Mouse (Mus musculus): ENCODE data around the gene Gm28035.

Gene Gm28035

DNA sequence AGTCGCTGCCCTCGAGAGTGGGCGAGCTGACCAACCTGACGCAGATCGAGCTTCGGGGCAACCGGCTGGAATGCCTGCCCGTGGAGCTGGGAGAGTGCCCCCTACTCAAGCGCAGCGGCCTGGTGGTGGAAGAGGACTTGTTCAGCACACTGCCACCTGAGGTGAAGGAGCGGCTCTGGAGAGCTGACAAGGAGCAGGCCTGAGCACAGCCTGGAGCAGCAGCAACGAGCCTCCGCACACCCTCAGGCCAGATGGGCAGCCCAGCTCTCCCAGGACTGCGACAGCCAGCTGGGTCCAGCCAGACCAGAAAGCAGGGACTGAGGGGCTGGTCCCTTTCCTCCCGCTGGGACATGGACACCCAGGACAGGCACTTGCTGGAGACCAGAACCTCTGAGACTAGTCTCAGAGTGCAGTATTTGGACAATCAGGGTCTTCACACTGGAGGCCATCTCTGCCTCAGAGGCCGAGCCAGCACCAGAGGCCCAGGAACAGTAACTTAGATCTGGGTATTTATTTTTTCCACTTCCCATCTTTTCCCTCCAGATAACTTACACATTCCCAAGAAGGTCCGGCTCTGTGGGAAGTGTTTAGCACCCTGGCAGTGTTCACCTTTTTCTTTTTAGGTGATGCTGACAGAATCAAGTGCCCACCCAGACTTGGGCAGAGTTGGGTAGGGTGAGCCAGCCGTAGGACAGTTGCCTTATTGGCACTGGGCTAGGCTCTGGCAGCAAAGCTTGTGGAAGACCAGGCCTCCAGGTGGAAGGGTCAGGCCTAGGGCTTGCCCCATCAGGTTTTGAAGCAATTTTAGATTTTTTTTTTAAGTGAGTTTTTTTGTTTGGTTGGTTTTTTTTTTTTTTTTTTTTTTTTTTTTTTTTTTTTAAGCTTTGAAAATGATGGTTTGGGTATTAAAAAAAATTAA lies 21.8 kb downstream of the Gm28035 start:
- DNase-seq (ENCODE audit: low spot score): no peak

DNA sequence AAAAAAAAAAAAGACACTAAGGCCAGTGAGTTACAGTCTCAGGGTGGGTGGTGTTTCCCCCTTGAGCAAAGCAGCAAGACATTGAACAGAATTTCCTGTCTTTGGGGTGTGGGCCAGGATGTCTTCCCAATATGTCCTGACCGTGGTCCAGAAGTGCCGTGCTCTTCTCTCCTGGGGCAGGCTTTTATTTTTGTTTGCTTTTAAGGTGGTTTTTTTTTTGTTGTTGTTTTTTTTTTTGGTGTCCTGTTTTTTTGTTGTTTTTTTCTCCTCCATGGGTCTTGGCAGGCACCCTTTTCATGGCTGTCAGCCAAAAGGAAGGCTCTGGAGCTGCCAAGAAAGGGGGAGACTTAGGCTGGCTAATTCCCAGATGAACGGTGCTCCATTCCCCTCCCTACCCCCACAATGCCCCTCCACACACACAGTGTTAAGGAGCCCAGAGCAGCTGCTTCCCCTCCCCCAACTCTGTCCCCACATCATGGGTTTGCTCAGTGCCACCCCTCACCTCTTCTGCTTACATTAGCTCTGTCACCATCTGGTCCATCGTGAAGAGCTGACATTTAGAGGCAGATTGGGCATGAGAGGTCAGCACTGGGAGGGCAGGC lies 22.6 kb downstream of the Gm28035 start:
- DNase-seq (ENCODE audit: low spot score): no peak

DNA sequence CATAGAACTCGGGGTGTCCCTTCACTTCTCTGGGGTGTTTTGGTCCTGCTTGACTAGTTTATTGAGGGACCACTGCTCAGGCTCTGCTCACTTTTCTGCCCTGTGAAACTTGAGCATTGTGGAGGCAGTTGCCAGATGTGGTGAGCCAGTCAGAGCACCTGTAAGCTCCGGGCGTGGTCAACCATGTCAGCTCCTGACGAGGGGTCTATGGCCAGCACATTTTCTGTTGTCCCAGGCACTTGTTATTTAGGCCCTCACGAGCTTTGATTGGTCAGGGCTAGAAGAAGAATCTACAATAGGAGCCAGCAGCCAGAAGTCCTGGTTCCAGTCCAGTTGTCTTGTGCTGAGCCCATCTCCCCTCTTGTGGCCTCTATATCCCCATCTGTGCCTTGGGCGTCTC lies 23.4 kb downstream of the Gm28035 start:
- DNase-seq (ENCODE audit: low spot score): no peak

DNA sequence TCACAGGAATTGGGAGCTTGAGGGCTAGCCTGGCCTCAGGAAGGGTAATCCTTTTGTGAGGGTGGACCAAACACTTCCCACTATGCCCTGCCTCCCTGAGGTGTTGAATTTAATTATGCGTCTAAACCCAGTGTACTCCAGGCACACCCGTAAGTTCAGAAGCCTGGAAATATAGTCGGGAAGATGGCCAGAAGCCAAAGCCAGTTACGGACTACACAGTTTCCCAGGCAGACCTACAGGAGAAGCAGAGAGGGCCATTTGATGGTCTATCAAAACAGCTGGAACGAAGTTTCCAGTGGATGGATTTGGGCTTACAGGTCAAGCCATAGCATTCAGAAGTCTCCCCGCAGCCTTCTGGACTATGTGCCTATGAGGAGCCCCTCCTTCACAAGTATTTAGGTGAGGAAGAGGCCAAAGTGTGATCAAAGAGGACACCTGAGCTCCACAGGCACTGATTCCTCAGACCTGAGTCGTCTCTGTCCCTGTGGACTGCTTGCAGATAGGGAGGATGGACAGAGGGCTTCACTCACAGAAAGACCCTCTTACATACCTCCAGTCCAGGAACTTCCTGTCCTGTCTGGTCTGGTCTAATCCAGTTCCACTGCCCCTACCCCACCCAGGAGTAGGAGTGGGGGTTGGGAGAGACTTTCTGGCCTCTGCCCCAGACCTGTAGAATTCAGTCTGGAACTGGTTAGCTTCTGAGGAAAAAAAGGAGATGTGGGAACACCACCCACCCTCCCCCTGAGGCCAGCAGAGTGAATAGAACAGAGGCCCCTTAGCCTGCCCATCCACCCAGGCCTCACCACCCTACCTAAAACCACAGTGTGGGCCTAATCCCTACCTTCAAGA lies 24.5 kb downstream of the Gm28035 start:
- DNase-seq (ENCODE audit: low spot score): no peak

DNA sequence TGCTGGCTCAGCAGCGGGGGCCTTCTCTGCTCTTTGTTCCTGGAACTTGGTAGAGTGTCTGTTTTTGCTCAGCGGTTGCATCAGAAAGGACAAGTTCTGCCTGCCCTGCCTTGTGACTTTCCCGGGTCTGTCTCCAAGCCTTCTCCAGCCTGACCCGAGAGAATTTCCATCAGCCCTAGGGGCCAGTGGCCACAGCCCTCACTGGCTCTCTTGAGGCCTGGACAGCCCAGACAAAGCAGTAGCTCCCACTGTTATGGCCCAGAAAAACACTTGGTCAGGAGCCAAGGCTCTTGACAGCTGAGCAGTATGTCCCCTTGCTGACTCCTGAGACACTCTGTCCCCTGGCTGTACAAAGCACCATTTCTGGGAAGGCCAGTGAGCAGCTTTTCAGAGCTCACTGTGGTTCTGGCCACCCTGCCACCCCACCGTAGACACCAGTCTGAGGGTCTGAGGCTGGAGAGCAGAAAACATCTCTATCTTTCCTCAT lies 25.4 kb downstream of the Gm28035 start, which contains the start of gene Phyhd1:
Gene Phyhd1 (plus strand): TSS at position 437 of the 487 bp plus-strand sequence.
- no peak for DNase-seq (ENCODE audit: low spot score)

DNA sequence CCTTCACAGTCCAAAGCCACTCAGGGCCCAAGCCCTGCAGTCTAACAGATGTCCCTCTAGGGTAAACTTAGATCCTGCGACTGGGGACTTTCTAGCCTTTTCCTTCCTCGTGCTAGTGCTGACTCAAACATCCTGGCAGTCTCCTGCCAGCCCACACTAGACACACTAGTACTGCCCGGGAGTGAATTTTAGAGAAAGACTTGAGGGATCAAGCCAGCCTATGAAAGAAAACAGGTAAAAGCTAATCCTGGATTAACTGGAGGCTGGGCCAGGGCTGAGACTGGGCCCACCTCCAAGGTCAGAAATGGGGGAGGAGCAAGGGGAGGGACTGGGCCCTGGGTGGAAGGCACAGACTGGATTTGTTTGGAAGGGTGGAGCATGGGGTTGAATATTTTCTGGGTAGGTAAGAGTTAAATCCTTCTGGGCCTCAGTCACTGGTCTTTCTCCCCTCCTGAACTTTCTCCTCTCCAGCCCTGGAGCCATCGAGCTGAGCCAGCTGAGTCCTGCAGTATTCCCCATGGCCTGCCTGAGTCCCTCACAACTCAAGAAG lies 26.1 kb downstream of the Gm28035 start:
- no peak for DNase-seq (ENCODE audit: low spot score)

DNA sequence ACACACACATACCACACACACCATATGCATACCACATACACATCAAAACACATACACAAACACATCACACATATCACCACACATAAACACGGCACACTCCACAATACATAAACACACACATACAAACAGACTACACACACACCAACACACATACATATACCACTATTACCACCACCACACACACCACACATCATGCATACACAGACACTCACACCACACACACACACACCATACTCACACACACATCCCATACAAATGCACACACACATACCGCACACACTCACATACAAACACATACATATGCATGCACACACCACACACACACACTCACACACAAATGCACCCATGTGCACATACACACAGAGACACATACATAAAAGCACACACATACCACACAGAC lies 27.1 kb downstream of the Gm28035 start:
- DNase-seq (ENCODE audit: low spot score): no peak

DNA sequence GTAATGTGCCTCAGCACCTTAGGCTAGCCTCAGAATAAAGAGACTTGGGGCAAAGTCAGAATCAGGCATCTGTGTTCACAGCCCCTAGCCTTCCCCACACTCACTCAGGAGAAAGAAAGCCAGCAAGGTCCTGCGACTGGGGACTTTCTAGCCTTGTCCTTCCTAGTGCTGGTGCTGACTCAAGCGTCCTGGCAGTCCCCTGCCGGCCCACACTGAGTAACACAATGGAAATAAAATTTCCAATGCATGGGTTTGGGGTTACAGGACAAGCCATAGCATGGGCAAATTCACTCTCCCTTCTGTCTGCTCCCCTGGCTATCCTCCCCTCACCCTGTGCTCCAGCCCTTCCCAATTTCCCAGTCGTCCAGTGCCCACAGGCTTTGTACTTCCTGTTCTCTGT lies 28.0 kb downstream of the Gm28035 start:
- no peak for DNase-seq (ENCODE audit: low spot score)

DNA sequence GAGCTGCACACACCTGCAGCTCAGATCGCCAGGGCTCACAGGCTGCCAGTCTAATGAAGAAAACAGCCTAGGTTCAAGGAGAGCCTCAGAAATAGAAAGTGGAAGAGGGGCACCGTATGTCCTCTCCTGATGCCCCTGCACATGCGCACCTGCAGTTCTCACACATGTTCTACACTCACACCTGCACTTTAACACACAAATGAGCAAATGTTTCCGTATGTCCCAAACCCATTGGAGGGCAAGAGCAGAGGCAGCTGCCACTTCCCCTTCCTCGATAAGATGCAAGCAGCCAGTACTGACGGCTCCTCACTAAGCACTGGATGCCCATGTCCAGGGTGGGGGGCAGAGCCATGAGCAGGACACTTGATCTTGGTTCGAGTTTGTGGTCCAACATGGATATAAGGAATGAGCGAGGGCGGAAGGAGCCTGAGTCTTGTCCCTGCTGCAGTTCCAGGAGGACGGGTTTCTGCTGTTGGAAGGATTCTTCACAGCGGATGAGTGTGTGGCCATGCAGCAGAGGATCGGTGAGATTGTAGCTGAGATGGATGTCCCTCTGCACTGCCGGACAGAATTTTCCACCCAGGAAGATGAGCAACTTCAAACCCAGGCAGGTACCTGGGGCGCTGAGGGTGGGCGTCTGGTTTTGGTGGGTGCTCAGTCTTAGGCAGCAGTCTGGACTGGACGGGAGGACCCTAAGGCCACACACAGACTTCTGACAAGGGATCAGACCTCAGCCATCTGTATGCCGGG lies 29.0 kb downstream of the Gm28035 start:
- no peak for DNase-seq (ENCODE audit: low spot score)

DNA sequence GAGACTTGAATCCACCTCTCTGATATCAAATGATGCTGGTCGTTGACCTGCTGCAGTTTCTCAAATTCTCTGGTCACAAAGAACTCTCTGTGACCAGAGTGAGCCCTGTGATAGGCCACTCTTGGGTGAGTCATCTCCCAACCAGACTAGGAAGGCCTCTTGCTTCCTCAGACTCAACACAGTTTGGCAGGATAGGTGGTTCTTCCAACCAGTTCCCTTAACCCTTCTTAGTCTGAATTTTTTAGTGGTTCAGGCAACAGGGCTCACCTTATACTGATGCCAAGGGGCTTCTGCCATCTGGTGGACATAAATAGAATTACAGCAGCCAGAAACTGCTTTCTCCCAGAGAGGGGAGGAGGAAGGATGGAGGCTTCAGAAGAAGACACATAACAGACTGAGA lies 29.8 kb downstream of the Gm28035 start:
- DNase-seq (ENCODE audit: low spot score): no peak

DNA sequence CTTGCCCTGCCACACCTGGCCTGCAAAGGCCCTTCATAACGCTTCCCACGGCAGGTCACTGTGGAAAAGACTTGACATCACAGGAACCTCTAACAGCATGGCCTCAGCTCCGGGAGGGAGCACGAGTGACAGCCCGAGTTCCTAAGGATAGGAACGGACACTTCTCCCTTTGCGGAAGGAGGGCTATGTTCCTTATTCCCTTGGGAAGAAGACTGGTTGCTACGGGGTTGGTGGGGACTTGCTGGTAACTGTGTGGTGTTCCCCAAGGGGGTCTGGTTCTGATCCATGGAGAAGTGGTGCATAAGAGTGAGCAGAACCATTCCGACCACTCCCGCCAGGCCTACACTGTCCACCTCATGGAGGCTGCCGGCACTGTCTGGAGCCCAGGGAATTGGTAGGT lies 40.4 kb downstream of the Gm28035 start, which contains the start of gene Gm28038:
Gene Gm28038 (plus strand): TSS at position 301 of the 400 bp plus-strand sequence.
- no peak for DNase-seq (ENCODE audit: low spot score)

DNA sequence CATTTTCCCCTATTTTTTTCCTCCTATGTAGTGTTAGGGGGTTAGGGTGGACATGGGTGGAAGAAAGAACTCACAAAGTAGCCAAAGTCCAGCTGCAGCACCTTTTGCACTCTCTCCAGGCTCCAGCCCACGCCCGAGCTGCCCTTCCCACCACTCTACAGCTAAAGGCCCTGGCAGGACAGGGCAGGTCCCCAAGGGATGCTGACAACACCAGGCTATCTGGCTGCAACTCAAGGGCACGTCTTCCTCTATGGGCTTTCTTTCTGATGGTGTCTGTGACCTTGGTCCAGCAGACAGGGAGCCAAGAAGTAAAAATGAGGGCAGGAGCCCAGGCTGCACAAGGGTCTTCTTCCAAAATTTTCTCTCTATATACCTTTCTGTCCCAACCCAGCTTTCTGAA lies 41.3 kb downstream of the Gm28035 start:
- DNase-seq (ENCODE audit: low spot score): no peak

DNA sequence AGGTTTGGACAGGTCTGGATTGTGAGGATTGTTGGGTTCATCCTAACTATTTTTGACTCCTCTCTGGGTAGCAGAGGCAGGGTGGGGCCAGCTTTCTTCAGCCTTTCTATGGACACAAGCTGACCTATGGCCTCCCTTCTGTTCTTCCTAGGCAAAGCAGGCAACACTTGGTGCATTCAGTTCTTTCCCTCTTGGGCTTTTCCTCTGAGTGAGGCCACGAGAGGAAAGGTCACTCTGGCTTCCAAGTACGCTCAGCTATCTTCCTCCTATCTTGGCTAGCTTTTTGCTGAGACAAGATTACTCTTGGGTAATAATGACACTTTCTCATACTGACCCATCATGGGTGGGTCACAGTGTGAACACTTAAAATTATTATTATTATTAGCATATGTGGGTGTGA lies 42.8 kb downstream of the Gm28035 start:
- DNase-seq (ENCODE audit: low spot score): no peak

DNA sequence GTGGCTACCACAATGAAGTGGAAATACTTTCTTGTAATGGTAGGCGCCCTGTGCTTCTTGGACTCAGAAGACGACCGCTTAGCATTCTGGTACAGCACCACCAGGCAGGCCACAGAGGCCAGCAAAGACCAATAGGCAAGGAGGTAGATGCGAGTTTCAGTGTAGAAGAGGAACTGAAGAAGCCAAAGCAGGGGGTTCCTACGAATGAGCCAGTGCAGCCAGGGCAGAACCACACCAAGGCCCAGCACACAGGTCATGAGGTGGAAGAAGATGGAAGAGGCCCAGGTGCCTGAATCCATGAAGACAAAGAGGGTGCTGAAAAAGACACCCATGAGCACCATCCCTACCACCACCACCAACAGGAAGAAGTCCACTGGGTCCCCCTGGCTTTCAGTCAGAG lies 44.6 kb downstream of the Gm28035 start:
- no peak for DNase-seq (ENCODE audit: low spot score)

DNA sequence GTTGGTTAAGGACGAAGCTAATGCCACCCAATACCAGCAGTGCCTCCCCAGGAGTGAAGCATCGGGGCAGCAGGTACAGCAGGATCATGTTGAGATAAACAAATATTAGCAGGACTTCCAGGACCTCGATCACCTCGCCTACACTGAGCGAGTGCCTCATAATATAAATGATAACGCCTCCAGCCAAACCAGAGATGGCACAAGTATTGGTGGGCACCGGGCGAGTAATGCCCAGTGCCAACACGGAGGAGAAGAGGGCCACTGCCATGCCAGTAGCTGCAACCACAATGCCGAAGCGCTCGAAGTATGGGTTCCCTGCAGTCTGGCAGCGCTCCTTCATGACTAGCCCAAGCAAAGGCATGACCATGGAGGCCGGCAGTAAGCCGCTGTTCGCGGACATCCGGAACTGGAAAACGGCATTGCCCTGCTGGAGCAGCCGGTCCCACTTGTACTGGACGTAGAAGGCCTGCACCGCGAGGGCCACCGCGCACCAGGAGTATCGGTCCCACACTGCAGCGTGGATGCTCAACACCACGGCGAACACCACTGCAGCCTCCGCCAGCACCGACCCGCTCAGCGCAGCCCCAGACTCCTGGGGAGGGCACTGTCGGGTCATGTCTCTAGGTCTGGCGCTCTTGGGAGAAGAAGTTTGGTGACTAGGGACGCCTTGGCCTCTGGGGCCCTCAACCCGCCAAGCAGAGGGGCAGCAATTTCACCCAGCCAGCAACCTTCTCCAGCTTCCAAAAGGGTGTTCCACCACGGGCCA lies 45.2 kb downstream of the Gm28035 start:
- DNase-seq (ENCODE audit: low spot score): no peak

DNA sequence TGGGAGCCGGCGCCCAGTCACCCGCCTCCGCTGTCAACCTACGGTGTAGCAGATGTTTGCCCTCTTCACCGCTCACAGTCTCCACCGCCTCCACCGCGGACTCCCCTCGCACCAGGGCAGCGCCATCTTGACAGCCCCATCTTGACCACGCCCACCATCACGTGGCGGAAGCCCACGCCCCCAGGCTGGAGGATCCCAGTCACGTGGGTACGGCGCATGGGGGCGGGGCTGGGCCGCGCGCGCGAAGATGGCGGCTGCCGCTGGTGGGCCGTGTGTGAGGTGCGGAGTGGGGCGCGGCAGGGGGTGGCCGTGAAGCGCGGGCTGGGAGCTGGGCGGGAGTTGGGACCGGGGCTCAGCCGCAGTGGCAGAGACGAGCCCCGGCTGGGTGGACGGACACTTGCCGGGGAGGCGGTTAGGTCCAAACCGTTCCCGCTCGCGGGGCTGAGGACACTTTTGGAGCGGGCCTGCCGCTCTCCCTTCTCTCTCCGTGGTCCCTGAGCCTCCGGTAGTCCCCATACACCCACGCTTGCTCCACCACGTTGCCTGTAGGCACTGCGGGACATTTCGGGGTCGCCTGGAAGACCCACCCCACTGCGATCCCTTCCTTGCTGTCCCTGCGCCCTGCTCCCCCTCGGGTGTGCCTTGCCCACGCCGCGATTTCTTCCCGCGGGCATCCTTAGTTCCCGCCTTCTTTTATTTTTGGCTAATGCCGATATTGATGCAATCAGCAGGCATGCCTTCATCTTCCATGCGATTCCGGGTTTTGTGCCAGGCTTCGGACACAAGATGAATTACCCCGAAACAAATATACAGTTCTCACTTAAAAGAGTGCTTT lies 46.0 kb downstream of the Gm28035 start, which contains the start of the genes Dolk and Nup188:
Gene Dolk (minus strand): TSS at position 143 of the 835 bp plus-strand sequence.
Gene Nup188 (plus strand): TSS at position 206 of the 835 bp plus-strand sequence.
- peak; percentile 93 for DNase-seq (ENCODE audit: low spot score)

DNA sequence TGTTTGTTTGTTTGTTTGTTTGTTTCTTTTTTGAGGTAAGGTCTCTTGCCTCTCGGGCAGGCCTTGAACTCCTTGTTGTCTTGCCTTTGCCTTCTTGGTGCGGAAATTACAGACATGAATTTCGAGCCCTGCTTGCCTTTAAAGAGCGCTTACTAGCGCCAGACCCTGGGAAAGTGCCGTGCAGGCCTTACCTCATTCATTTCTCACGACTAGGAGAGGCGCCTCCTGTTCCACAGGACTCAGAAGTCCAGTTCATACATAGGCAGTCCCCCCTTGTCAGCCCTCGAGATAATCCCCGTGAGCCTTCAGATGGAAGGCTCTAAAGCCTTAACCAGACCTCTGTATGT lies 46.6 kb downstream of the Gm28035 start:
- no peak for DNase-seq (ENCODE audit: low spot score)

DNA sequence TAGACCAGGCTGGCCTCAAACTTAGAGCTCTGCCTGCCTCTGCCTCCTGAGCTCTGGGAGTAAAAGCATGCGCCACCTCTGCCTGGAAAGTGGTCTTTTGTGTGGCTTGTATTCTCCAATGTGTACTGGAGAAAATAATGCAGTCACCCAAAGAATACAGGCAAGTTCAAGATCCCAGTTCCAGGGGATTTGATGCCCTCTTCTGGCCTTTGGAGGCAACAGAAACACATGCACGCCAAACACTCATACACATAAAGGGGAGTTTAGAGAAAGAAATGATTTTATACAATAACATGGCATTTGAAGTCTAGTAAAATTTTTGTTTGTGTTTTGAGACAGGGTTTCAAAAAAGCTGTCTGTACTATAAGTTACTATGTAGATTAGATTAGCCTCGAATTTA lies 59.2 kb downstream of the Gm28035 start:
- no peak for DNase-seq (ENCODE audit: low spot score)

DNA sequence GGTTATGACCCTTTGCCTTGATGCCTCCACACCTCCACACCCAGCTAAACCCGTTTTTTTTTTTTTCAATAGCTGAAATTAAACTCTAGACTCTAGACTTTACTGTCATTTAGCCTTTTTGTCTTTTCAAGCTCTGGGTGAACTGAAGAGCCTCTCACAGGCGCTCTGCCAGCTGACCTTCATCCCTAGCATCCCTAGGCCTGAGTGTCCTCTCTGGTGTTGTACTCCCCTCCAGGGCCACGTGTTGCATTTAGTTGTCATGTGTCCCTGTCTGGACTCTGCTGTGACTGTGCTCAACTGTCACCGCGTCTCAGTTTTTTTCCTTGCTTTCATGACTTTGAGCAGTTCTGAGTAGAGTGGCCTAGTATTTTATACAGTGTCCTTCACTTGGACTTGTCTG lies 59.6 kb downstream of the Gm28035 start:
- no peak for DNase-seq (ENCODE audit: low spot score)

DNA sequence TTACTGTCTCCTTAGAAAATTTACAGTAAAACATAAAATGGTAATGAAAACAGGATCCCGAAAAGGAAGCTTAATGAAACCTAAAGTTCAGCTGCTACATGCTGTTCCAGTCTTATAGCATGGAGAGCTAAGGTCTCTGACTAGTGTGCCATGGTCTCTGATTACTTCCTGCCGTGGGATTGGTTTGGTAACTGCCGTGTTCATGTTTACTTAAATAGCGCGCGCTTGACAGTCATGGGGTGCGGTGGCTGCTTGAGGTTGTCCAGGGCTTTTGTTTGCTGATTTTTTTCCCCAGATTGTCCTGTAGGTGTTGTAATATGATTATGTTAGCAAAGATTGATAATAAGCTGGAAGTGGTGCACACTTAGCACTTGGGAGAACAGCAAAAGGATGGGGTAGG lies 65.7 kb downstream of the Gm28035 start:
- DNase-seq (ENCODE audit: low spot score): no peak
